ENCODE assay signal across 8 mouse cellular contexts in genomic region chr4:124570977-124571376, GRCm38 (mm10). TPM values are rescaled to one million over a fixed set of nuclear protein-coding genes. Genes with fewer than 3 reads are reported as not detected.
DNase-seq lines count a peak whose midpoint lies in the region; ATAC-seq lines count a peak whose summit lies in the region.
"Had no signal": no experiment of that assay in that cellular context is flagged by ENCODE, and none has a peak within 500 bp of the region (broad histone marks: within the 10 kb centered on the region; RNA-seq: fewer than 3 reads in every experiment).

No protein-coding gene starts in this region.

- H3K27ac ChIP-seq in liver, embryonic 11.5 days (ENCODE audit: low read depth, low read length) = no peak overlapping the region
- H3K27ac ChIP-seq: neural tube, embryonic 12.5 days had no signal

- DNase-seq in 3T3-L1 (ENCODE audit: low read depth, low spot score) (peak; percentile 89), adipocyte (ENCODE audit: low spot score) (peak; percentile 52)
- DNase-seq in heart, adult 9 months (ENCODE audit: low spot score in 2 of 2) = peak; percentile 77 to 88
- DNase-seq in lung, adult 18-20 months = peak; percentile 50 to 51
- DNase-seq in urinary bladder, postnatal 36 days (ENCODE audit: low spot score in 2 of 2) = peak; percentile 43 to 72
- no peak for DNase-seq in frontal cortex, postnatal 25 days (ENCODE audit: low spot score in 2 of 2)
- DNase-seq in liver, embryonic 11.5 days (ENCODE audit: low spot score) = no peak

- no peaks in the 10 kb centered on the region for H3K36me3 ChIP-seq in liver, embryonic 11.5 days (ENCODE audit: control insufficient read depth, insufficient read depth, low read length)
- H3K36me3 ChIP-seq: neural tube, embryonic 12.5 days had no signal

- no peak overlapping the region for H3K9ac ChIP-seq in liver, embryonic 11.5 days (ENCODE audit: low read depth, low read length)
- H3K9ac ChIP-seq: neural tube, embryonic 12.5 days had no signal

- ATAC-seq in liver, embryonic 11.5 days (replicated peaks; ENCODE audit: low FRiP score) = no peak

- no peaks in the 10 kb centered on the region for H3K9me3 ChIP-seq in liver, embryonic 11.5 days (ENCODE audit: control insufficient read depth, low read length)
- H3K9me3 ChIP-seq: neural tube, embryonic 12.5 days had no signal

- peaks cover 42% of the 10 kb centered on the region for H3K27me3 ChIP-seq in liver, embryonic 11.5 days (replicated peaks; ENCODE audit: control insufficient read depth, insufficient read depth, low read length)

- 68% methylated on average over 9 of the region's 9 CpGs for WGBS in liver, embryonic 11.5 days

- no peak overlapping the region for H3K4me2 ChIP-seq in liver, embryonic 11.5 days
- H3K4me2 ChIP-seq: neural tube, embryonic 12.5 days had no signal

- H3K4me1 ChIP-seq in liver, embryonic 11.5 days (replicated peaks; ENCODE audit: control insufficient read depth, insufficient read depth, low read length) = no peaks in the 10 kb centered on the region

- H3K4me3 ChIP-seq in liver, embryonic 11.5 days (ENCODE audit: low read depth, low read length) = no peak overlapping the region
- H3K4me3 ChIP-seq: neural tube, embryonic 12.5 days had no signal

RNA-seq across cellular contexts. Expression of gene 3100002H09Rik, which starts 39.6 kb away (rescaled TPM):
- polyA plus RNA-seq in liver, embryonic 11.5 days (2014; fragmentation: Nextera tagmentation; extraction: Ambion mirVana) = not detected in 2 replicates

Comparison
In these comparisons a context has a peak if more than half of its experiments do, and no peak if none do; other contexts are left out.
1. DNase-seq: peak in 3T3-L1 (single experiment), adipocyte (single experiment), heart, adult 9 months (2 of 2), lung, adult 18-20 months (2 of 2) and urinary bladder, postnatal 36 days (2 of 2); none in frontal cortex, postnatal 25 days (0 of 2) and liver, embryonic 11.5 days (single experiment).